Mouse (Mus musculus) intestine, postnatal 0 days (tissue): ENCODE data around the gene Ablim1. TPM values are rescaled to one million over a fixed set of nuclear protein-coding genes. Genes with fewer than 3 reads are reported as not detected.

Source experiments
- ATAC-seq: fragments of 200-750 bp; cut with Nextera tagmentation; 2 replicates; pipeline ENCODE4 v1.8.0; 2017; ENCODE audit warnings: mild to moderate bottlenecking, moderate TSS enrichment, moderate library complexity
- H3K27ac ChIP-seq: fragments of 300-500 bp; sonication (generic); 2 replicates; pipeline ENCODE4 v1.5.1; 2014; ENCODE audit warnings: mild to moderate bottlenecking, low read depth, low read length, moderate library complexity
- H3K27me3 ChIP-seq: fragments of 300-500 bp; sonication (generic); replicated peaks from 2 replicates; pipeline ENCODE4 v1.6.1; 2014; ENCODE audit warnings: low read length, mixed read lengths; ENCODE audit not compliant: control insufficient read depth, insufficient read depth
- H3K36me3 ChIP-seq: fragments of 300-500 bp; sonication (generic); 2 replicates; pipeline ENCODE4 v1.6.1; 2014; ENCODE audit warnings: mild to moderate bottlenecking, moderate library complexity; ENCODE audit not compliant: control insufficient read depth, insufficient read depth
- H3K4me1 ChIP-seq: fragments of 300-500 bp; sonication (generic); replicated peaks from 2 replicates; pipeline ENCODE4 v1.6.1; 2014; ENCODE audit warnings: antibody characterized with exemption, low read length, mixed read lengths; ENCODE audit not compliant: control insufficient read depth, insufficient read depth
- H3K4me2 ChIP-seq: fragments of 300-500 bp; sonication (generic); replicated peaks from 2 replicates; pipeline ENCODE4 v1.6.1; 2014; ENCODE audit warnings: low read depth, mild to moderate bottlenecking, moderate library complexity
- H3K4me3 ChIP-seq: fragments of 300-500 bp; sonication (generic); 2 replicates; pipeline ENCODE4 v1.5.1; 2014; ENCODE audit warnings: low read depth, low read length
- H3K9ac ChIP-seq: fragments of 300-500 bp; sonication (generic); 2 replicates; pipeline ENCODE4 v1.6.1; 2014; ENCODE audit warnings: mild to moderate bottlenecking, low read depth, low read length
- H3K9me3 ChIP-seq: fragments of 300-500 bp; sonication (generic); 2 replicates; pipeline ENCODE4 v1.6.1; 2016; ENCODE audit warnings: mixed run types; ENCODE audit not compliant: control insufficient read depth
- CTCF ChIP-seq: sonication (generic); IDR thresholded peaks from 2 replicates; pipeline ENCODE4 v1.5.1; 2016; ENCODE audit warnings: low read depth, mild to moderate bottlenecking, control low read depth, antibody characterized with exemption, moderate library complexity
- WGBS: fragments of 180-500 bp; shearing (Covaris S2); extraction: QIAGEN DNeasy Blood & Tissue Kit; methylation state at CpG from one replicate; pipeline ENCODE4 v1.1.7; 2014; 5-methylcytosine and 5-hydroxymethylcytosine counted together
- polyA plus RNA-seq: library from polyadenylated mRNA; unstranded; fragments of >200 nt; fragmentation: Nextera tagmentation; extraction: Ambion mirVana; gene quantifications from 2 replicates; pipeline ENCODE4 v1.2.1, GENCODE M21; 2015

Ablim1 gene
- polyA plus RNA-seq, 1 experiment from 2014 or later = 24.4 TPM

GRCm38 (mm10) chr19:57152357-57152756 is 162.4 kb downstream of the Ablim1 start:
- Histone ChIP-seq H3K4me2 (no peak overlapping the region), H3K4me3 (no peak overlapping the region), H3K27ac (no peak overlapping the region), H3K36me3 (peaks cover 4% of the 10 kb centered on the region; the same call in 1 of the 2 replicates), H3K4me1 (no peaks in the 10 kb centered on the region), H3K9me3 (no peaks in the 10 kb centered on the region), H3K9ac (no peak overlapping the region), H3K27me3 (no peaks in the 10 kb centered on the region)
- no peak for TF ChIP-seq CTCF
- WGBS = 60% methylated on average over 9 of the region's 9 CpGs
- ATAC-seq = no peak

DNA sequence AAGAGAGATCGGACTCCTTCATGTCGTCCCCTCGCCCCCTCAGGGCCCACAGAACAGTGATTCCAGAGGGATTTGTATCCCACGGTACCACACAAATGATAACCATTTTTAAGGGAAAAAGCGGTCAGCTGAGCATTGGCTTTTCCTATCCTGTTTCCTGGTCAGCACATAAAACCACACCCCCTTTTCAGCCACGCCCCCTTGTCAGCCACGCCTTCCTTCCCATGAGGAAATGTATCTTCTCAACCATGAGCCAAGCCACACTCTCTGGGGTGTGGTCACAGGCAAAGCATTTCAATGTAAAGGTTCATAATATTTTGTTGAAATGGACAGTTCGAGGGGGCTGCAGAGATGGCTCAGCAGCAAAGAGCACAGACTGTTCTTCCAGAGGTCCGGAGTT is 163.2 kb downstream of the Ablim1 start:
- no peak overlapping the region for H3K4me3 ChIP-seq
- WGBS = 83% methylated on average over 9 of the region's 9 CpGs
- no peak for ATAC-seq
- no peak overlapping the region for H3K9ac ChIP-seq
- no peak overlapping the region for H3K4me2 ChIP-seq
- peaks cover 4% of the 10 kb centered on the region; the same call in 1 of the 2 replicates for H3K36me3 ChIP-seq
- no peaks in the 10 kb centered on the region for H3K27me3 ChIP-seq
- TF ChIP-seq CTCF = no peak
- no peaks in the 10 kb centered on the region for H3K9me3 ChIP-seq
- H3K27ac ChIP-seq = no peak overlapping the region
- no peaks in the 10 kb centered on the region for H3K4me1 ChIP-seq

- no peaks in the 10 kb centered on the region for H3K4me1 ChIP-seq
- peak; percentile 89 for TF ChIP-seq CTCF
- H3K4me3 ChIP-seq = no peak overlapping the region
- no peak overlapping the region for H3K27ac ChIP-seq
- no peaks in the 10 kb centered on the region for H3K27me3 ChIP-seq
- no peak overlapping the region for H3K4me2 ChIP-seq
- H3K9ac ChIP-seq = no peak overlapping the region
- 54% methylated on average over 1 of the region's 1 CpGs for WGBS
- H3K9me3 ChIP-seq = no peaks in the 10 kb centered on the region
- no peak for ATAC-seq
- H3K36me3 ChIP-seq = peaks cover 9% of the 10 kb centered on the region
Measured at GRCm38 (mm10) chr19:57150275-57150674, 164.4 kb downstream of the Ablim1 start.

- Histone ChIP-seq H3K27ac (no peak overlapping the region), H3K36me3 (peaks cover 5% of the 10 kb centered on the region; the same call in 1 of the 2 replicates), H3K27me3 (no peaks in the 10 kb centered on the region), H3K9ac (no peak overlapping the region), H3K4me1 (no peaks in the 10 kb centered on the region), H3K9me3 (no peaks in the 10 kb centered on the region), H3K4me3 (no peak overlapping the region), H3K4me2 (no peak overlapping the region)
- ATAC-seq = no peak
- TF ChIP-seq CTCF = no peak
- WGBS = 27% methylated on average over 6 of the region's 6 CpGs
Measured at GRCm38 (mm10) chr19:57147746-57148145, 167.0 kb downstream of the Ablim1 start.

- no peak for ATAC-seq
- Histone ChIP-seq H3K4me3 (no peak overlapping the region), H3K27me3 (no peaks in the 10 kb centered on the region), H3K36me3 (peaks cover 5% of the 10 kb centered on the region; the same call in 1 of the 2 replicates), H3K4me1 (no peaks in the 10 kb centered on the region), H3K27ac (no peak overlapping the region), H3K4me2 (no peak overlapping the region), H3K9ac (no peak overlapping the region), H3K9me3 (no peaks in the 10 kb centered on the region)
- 69% methylated on average over 6 of the region's 6 CpGs for WGBS
- no peak for TF ChIP-seq CTCF
Measured at GRCm38 (mm10) chr19:57146936-57147335, 167.8 kb downstream of the Ablim1 start.

GRCm38 (mm10) chr19:57143646-57144045 is 171.1 kb downstream of the Ablim1 start:
- TF ChIP-seq CTCF = no peak
- Histone ChIP-seq H3K9ac (no peak overlapping the region), H3K36me3 (peaks cover 5% of the 10 kb centered on the region; the same call in 1 of the 2 replicates), H3K27me3 (no peaks in the 10 kb centered on the region), H3K9me3 (no peaks in the 10 kb centered on the region), H3K4me1 (no peaks in the 10 kb centered on the region), H3K27ac (no peak overlapping the region), H3K4me2 (no peak overlapping the region), H3K4me3 (no peak overlapping the region)
- WGBS = 49% methylated on average over 3 of the region's 3 CpGs
- ATAC-seq = 0 out of 2 replicates have a peak, but pooled peaks have one; percentile 36
